Mouse (Mus musculus) adrenal gland (tissue): ENCODE measurements around the gene BC049762.

Experiments used
- intact Hi-C: fragments of 180-260 bp; cut with DNase I; formaldehyde crosslinking; loops from one replicate; pipeline ENCODE4 v1.15.1; 2025

Gene BC049762

GRCm38 (mm10) chr11:51219396-51219980 is 43.4 kb downstream of the BC049762 start:
- intact Hi-C loops, result no loop called here

GRCm38 (mm10) chr11:51214021-51214420 is 48.8 kb downstream of the BC049762 start:
- intact Hi-C loops, result no loop called here

GRCm38 (mm10) chr11:51211426-51211825 is 51.4 kb downstream of the BC049762 start:
- intact Hi-C loops, result no loop called here

- intact Hi-C loops, result no loop called here
Measured at GRCm38 (mm10) chr11:51207758-51208157, 55.1 kb downstream of the BC049762 start.
